Mouse (Mus musculus): ENCODE measurements around the gene Kif28.
"Not testable (repeated sequence)": the region's sequence is repeated elsewhere in the genome, so short reads cannot be mapped to it uniquely, and the experiment has no call there.

Kif28 gene

GRCm38 (mm10) chr1:179649324-179649723 lies 95.7 kb downstream of the Kif28 start:
- no peak for ATAC-seq (ENCODE audit: insufficient number of reproducible peaks, low FRiP score, low TSS enrichment)

DNA sequence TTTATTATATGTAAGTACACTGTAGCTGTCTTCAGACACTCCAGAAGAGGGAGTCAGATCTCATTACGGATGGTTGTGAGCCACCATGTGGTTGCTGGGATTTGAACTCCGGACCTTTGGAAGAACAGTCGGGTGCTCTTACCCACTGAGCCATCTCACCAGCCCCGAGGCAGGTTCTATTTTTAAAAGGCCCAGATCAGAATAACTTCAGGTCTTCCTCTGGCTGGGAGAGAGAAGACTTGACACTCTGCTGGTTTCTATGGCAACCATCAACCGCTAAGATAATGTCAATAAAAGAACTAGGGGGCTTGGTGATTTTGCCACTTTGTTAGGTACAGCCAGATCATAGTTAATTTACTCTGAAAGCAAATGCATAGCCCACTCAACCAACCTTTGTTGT lies 96.4 kb downstream of the Kif28 start:
- ATAC-seq (ENCODE audit: insufficient number of reproducible peaks, low FRiP score, low TSS enrichment) = not testable (repeated sequence)

DNA sequence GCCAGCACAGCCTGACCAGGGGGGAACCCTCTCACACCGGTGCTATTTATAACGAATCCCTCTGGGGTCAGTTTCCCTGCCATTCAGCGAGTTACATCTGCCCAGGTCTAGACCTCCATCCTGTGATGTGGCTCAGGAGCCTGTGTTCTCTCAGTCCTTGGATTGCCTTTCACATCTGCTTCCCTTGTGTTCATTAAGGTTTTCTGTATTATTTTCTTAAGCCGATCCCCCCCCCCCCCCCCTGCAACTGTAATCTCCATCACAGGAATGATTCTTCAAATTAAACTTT lies 99.1 kb downstream of the Kif28 start:
- no peak for ATAC-seq (ENCODE audit: insufficient number of reproducible peaks, low FRiP score, low TSS enrichment)
